15 mouse cellular contexts compared by ENCODE assay signal in the genomic region with DNA sequence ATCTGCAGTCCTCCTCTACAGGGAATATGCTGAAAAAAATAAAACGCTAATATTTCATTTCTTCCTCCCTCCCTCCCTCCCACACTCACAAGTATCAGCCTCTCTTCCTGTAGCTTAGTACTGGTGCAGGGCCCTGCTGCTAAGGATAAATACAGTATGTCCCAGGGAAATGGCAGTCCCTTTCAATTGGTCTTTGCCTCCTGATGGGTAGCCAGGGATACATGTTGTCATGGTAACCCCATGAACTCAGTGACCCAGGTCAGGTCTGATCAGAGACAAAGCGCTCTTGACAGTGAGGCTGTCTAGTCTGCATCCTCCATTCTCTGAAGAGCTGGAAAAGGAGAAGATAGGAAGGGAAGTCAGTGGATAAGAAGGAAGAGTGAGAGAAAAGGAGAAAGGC.
A peak's percentile ranks its signal among the peaks of the same experiment; 100 is the strongest.
DNase-seq lines count a peak whose midpoint lies in the region; ATAC-seq lines count a peak whose summit lies in the region.
"Had no signal": no experiment of that assay in that cellular context is flagged by ENCODE, and none has a peak within 500 bp of the region (broad histone marks: within the 10 kb centered on the region; RNA-seq: fewer than 3 reads in every experiment).

No protein-coding gene starts in this region.

- no peaks in the 10 kb centered on the region for H3K9me3 ChIP-seq in forebrain, embryonic 15.5 days
- no peaks in the 10 kb centered on the region for H3K9me3 ChIP-seq in midbrain, embryonic 11.5 days (ENCODE audit: control insufficient read depth, low read length)
- H3K9me3 ChIP-seq in intestine, embryonic 15.5 days, result no peaks in the 10 kb centered on the region
- H3K9me3 ChIP-seq: kidney, embryonic 15.5 days; liver, embryonic 12.5 days had no signal

- WGBS in forebrain, embryonic 15.5 days, result 22% methylated on average over 2 of the region's 2 CpGs
- WGBS in midbrain, embryonic 11.5 days, result 24% methylated on average over 2 of the region's 2 CpGs
- WGBS in intestine, embryonic 15.5 days, result 65% methylated on average over 2 of the region's 2 CpGs

- peak; percentile 60 for ATAC-seq in forebrain, embryonic 15.5 days (replicated peaks)
- ATAC-seq in midbrain, embryonic 11.5 days (ENCODE audit: low FRiP score), result peak; percentile 96
- ATAC-seq in intestine, embryonic 15.5 days, result no peak
- ATAC-seq in cerebellum, adult (ENCODE audit: insufficient number of reproducible peaks, low FRiP score, low TSS enrichment), result no peak
- ATAC-seq: liver, embryonic 12.5 days had no signal

- H3K9ac ChIP-seq in forebrain, embryonic 15.5 days (replicated peaks), result no peak overlapping the region
- H3K9ac ChIP-seq in midbrain, embryonic 11.5 days (ENCODE audit: low read length), result no peak overlapping the region
- no peak overlapping the region for H3K9ac ChIP-seq in intestine, embryonic 15.5 days
- H3K9ac ChIP-seq: kidney, embryonic 15.5 days; liver, embryonic 12.5 days had no signal

- peak; percentile 2 for DNase-seq in cerebellum, adult 9-11 months
- no peak for DNase-seq in cerebellum, adult 18-20 months
- DNase-seq in midbrain, embryonic 11.5 days (ENCODE audit: low spot score, missing footprints), result peak; percentile 93
- DNase-seq in retina, embryonic 14.5 days (ENCODE audit: low spot score), result peak; percentile 81
- DNase-seq in ovary, postnatal 36 days (ENCODE audit: low spot score), result no peak
- DNase-seq: cerebellum, adult 11-12 months; heart, postnatal 4 days; spleen, adult 18-20 months had no signal

- H3K36me3 ChIP-seq in forebrain, embryonic 15.5 days, result no peaks in the 10 kb centered on the region
- no peaks in the 10 kb centered on the region for H3K36me3 ChIP-seq in midbrain, embryonic 11.5 days (ENCODE audit: control insufficient read depth, insufficient read depth, low read length)
- no peaks in the 10 kb centered on the region for H3K36me3 ChIP-seq in intestine, embryonic 15.5 days
- H3K36me3 ChIP-seq: kidney, embryonic 15.5 days; liver, embryonic 12.5 days had no signal

- no peaks in the 10 kb centered on the region for H3K27me3 ChIP-seq in forebrain, embryonic 15.5 days
- H3K27me3 ChIP-seq in midbrain, embryonic 11.5 days (ENCODE audit: control insufficient read depth, insufficient read depth, low read length), result no peaks in the 10 kb centered on the region
- no peaks in the 10 kb centered on the region for H3K27me3 ChIP-seq in intestine, embryonic 15.5 days (replicated peaks)
- H3K27me3 ChIP-seq: kidney, embryonic 15.5 days; liver, embryonic 12.5 days had no signal

- peaks cover 3% of the 10 kb centered on the region for H3K4me1 ChIP-seq in forebrain, embryonic 15.5 days
- H3K4me1 ChIP-seq in midbrain, embryonic 11.5 days (ENCODE audit: control insufficient read depth, insufficient read depth, low read length), result peaks cover 10% of the 10 kb centered on the region; the same call in 1 of the 2 replicates
- no peaks in the 10 kb centered on the region for H3K4me1 ChIP-seq in intestine, embryonic 15.5 days (replicated peaks)
- H3K4me1 ChIP-seq: kidney, embryonic 15.5 days; liver, embryonic 12.5 days had no signal

- H3K4me2 ChIP-seq in forebrain, embryonic 15.5 days (replicated peaks), result no peak overlapping the region
- H3K4me2 ChIP-seq in midbrain, embryonic 11.5 days, result no peak overlapping the region
- H3K4me2 ChIP-seq in intestine, embryonic 15.5 days (replicated peaks), result no peak overlapping the region
- H3K4me2 ChIP-seq: kidney, embryonic 15.5 days; liver, embryonic 12.5 days had no signal

- no peak overlapping the region for H3K4me3 ChIP-seq in forebrain, embryonic 15.5 days
- H3K4me3 ChIP-seq in midbrain, embryonic 11.5 days (ENCODE audit: low read depth, low read length), result no peak overlapping the region
- no peak overlapping the region for H3K4me3 ChIP-seq in intestine, embryonic 15.5 days (replicated peaks)
- H3K4me3 ChIP-seq: erythroblast, embryonic 14.5 days; kidney, embryonic 15.5 days; liver, embryonic 12.5 days had no signal

- H3K27ac ChIP-seq in forebrain, embryonic 15.5 days (replicated peaks), result 0 out of 2 replicates have a peak overlapping the region, but pooled peaks have one; percentile 23
- peak overlapping the region; percentile 51; the same call in 1 of the 2 replicates for H3K27ac ChIP-seq in midbrain, embryonic 11.5 days (ENCODE audit: low read depth, low read length)
- H3K27ac ChIP-seq in intestine, embryonic 15.5 days, result no peak overlapping the region
- H3K27ac ChIP-seq: kidney, embryonic 15.5 days; liver, embryonic 12.5 days; macrophage had no signal

Comparison
In these comparisons a context has a peak if more than half of its experiments do, and no peak if none do; other contexts are left out.
1. DNase-seq: peak in cerebellum, adult 9-11 months (single experiment), midbrain, embryonic 11.5 days (single experiment) and retina, embryonic 14.5 days (single experiment); none in cerebellum, adult 18-20 months (0 of 2) and ovary, postnatal 36 days (single experiment).
2. ATAC-seq: peak in forebrain, embryonic 15.5 days (single experiment) and midbrain, embryonic 11.5 days (single experiment); none in intestine, embryonic 15.5 days (single experiment) and cerebellum, adult (single experiment).